Mouse (Mus musculus) mature B cell (primary cell): ENCODE data around the gene Hebp2.
"Not testable (repeated sequence)": the region's sequence is repeated elsewhere in the genome, so short reads cannot be mapped to it uniquely, and the experiment has no call there.

ENCODE experiments used
- in situ Hi-C: fragments of 300-500 bp; cut with MboI; formaldehyde crosslinking; loops from 2 replicates; pipeline ENCODE4 v1.14.3; 2019

Hebp2 gene

DNA sequence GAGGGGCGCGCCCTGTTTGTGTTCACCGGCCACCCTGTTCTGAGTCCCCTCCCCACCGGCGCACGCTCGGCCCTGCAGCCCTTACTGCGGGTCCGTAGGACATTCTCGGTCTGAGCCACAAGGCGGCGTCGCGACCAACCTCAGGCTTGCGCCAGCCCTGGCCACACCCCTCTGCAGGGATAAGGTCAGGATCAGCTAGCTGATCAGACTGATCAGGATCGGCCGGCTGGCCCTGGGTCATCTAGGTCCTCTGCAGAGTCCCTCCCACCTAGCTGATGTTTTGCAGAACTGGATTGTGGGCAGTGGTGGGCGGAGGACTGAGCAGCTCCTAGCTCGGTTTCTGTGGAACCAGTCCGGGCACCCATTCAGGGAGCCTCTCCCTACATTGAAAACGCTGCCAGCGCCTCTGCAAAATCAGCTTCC is at the start of gene Hebp2:
TSS of gene Hebp2 (minus strand) at position 264 of the 423 bp plus-strand sequence.
- in situ Hi-C loops, result no loop called here

DNA sequence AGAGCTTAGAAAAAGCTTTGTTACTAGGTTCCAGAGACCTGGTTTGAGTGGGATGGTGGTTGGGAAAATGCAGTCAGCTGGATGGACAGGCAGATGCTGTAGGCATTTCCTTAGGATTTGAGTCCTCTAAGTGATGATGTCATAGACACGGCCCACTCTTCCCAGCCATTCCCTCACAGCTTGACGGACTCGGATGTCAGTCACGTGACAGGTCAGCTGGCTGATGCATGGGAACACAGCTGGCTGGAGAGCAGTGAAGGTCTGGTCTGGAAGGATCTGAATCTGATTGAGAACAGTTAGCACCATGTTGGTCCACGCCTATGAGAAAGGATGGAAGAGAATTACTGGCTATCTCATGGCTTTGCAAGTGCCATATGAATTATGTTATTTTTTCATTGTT is 43.6 kb upstream of the Hebp2 start:
- in situ Hi-C loops, result no loop called here

DNA sequence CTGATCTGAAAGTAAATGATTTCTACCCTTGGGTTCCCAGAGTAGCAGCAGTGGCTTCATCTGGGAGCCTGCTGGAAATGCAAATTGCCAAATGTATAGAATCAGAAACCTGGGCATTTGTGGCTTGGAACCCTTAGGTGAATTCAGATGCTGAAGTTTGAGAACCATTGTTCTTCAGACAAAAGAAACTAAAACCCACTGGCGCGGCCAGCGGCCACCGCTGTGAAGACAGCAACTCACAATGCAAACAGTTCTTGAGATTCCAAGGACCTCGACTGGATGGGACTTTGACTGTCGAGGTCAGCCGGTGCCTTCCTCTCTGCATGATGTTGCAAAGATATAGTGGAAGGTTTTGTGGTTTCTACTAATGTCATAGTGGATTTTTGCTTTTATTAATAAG is 38.3 kb upstream of the Hebp2 start:
- in situ Hi-C loops, result no loop called here

DNA sequence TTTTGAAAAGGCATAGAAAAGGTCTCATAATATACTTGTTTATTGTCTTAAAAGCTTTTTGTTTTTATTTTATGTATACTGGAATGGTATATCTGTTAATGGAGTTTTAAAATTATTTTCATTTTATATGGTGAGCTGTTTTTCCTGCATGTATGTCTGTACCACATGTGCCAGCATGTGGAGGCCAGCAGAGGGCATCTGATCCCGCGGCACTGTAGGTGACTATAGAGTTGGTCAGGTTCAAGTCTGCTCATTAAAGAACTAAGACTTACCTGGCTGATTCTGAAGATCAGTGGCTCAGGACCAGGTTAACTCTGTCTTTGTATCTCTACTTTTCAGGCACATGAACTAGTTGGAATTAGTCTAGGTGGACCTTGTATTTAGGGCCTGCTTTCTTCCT is 26.7 kb upstream of the Hebp2 start:
- in situ Hi-C loops, result no loop called here

DNA sequence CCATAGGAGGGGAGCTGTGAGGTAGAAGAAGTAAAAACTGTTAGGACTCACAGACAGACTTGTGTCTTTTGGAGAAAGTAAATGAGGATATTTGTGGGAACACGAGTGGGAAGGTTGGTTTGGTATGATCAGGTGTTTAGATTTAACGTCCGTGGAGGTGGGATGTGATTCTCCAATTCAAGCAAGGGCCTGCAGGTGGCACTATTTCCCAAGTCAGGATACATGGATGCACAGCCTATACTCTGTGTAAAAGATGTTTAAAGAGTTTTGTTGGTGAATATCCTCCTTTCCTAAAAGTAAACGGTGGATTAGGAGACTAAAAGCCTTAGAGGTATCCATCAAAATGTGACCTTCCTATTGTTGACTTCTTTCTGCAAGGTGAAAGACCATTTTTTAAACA is 17.1 kb upstream of the Hebp2 start:
- in situ Hi-C loops, result no loop called here

DNA sequence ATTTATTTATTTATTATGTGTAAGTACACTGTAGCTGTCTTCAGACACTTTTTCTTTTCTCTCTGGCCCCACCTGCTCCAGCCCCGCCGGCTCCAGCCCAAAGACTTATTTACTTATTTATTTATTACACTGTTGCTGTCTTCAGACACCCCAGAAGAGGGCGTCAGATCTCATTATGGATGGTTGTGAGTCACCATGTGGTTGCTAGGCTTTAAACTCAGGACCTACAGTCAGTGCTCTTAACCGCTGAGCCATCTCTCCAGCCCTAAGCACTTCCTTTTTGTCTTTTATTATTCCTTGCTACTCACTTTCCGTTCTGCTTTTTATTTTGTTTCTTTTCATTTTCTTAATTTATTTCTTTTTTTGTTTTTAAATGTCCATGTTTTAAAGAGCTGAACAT is 15.6 kb upstream of the Hebp2 start:
- in situ Hi-C loops, result no loop called here

DNA sequence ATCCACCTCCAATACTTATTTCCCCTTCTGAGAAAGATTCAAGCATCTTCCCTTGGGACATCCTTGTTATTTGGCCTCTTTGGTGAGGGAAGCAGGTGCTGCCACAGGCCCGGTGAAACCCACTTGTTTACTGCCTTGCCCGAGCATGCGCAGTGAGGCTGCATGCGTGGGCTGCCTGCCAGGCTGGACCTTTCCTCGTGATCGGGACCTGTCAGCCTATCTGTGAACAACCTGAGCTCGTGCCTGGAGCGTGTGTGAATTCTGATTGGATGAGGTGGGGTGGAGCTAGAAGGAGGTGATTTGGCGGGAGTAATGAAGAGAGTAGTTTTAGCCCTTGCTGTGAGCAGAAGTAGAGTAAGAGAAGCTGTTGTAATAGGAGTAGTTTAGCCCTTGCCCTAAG is 13.2 kb upstream of the Hebp2 start:
- in situ Hi-C loops, result not testable (repeated sequence)

DNA sequence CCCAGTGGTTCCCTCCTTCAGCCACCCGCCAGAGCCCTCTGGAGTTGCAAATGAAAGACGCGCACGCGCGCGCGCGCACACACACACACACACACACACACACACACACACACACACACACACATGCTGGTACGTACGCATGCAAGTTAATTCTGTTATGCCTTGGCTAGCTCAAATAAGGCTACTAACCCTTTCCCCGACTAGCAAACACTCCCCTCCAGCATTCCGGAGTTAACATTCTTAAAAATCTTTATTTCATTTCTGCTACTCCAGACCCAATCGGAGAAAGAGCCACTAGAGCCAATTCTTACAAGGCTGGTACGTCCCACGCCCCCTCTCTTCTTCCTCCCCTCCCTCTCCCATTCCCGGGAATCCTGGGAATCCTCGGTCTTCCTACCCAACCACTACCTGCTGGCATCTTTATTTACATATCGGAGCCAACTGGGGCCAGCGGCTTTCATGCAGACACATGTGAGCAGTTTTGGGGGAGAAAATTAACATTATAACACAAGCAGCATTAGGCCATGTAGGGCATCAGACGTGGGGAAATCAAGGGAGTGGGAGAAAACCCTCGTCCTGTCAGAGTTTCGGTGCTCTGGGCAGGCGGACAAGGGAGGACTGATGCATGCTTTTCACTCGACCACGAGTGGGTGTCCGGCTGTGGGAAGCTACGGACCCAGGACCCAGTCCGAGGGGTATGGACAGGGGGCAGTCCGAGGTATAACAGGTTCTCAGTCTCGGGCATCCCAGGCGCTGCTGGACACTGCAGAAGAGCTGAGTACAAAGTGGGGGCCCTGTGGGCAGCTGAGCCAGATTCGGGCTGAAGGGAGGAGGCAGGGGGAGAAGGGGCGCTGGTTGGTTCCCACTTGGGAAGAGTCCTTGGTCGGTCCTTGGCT is 3.7 kb upstream of the Hebp2 start:
- in situ Hi-C loops, result no loop called here

DNA sequence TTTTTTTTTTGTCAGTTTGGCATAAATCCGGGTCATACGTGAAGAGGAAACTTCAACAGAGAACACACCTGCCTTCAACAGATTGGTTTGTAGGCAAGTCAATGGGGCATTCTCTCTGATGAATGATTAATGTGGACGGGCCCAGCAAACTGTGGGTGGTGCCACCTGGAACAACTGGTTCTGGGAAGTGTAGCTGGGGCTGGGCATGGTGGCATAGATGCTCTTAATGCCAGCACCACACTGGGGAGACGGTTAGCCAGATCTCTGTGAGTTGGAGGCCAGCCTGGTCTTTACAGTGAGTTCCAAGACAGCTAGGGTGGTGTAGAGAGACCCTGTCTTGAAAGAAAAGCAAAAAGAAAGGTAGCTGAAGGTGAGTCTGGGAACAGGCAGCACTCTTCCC is 1.5 kb upstream of the Hebp2 start:
- in situ Hi-C loops, result no loop called here

DNA sequence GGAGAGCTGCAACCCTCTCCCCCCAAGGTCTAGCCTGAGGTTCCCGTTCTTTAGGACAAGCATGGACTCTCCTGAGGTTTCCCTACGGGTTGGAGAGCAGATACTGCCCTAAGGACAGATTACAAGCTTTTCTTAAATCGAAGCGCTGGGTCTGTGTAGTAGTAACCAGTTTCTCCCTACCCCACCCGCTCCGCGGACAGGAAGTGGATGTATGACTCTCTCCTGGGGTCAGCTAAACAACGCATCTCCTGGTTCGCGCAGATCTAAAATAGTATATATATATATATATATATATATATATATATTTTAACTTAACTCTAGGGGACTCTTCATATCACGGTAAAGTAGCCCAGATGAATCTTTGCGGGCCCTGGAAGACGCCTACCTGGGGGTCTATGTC is 567 bp downstream of the Hebp2 start:
- in situ Hi-C loops, result no loop called here

DNA sequence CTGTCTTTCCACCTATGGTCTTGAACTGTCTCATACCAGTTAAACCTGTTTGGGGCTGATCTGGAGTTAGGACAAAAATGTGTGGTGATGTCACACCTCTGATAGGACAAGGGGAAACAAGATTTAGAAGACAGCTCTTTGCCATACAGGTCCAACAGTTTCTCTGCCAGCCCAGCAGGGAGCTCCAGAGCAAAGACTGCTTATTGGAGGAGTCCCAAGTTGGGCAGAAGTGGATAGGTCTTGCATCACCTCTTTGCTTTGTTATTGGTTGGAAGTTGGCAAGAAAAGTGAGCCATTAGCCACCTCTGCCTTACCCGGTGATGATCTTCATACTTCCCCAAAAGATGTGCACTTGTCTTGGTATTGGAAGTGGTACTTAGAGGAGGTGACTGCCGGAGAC is 9.0 kb downstream of the Hebp2 start:
- in situ Hi-C loops, result no loop called here

DNA sequence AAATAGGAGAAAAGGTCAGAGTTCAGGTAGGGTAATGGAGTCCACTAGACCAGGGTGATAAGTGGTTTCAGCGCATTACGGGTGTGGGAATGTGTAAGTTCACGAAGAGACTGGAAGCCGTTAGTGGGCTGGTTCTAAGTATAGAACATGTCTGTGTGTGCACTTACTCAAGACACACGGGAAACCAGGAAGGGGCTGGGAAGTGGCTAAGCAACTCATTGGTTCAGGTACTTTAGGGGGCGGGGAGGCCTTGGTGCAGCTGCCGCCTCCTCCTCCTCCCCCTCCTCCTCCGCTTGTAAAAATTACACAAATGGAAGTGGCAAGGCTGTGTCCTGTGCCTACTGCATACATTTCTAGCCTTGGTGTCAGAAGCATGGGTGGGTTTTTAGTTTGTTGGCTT is 13.6 kb downstream of the Hebp2 start:
- in situ Hi-C loops, result no loop called here

DNA sequence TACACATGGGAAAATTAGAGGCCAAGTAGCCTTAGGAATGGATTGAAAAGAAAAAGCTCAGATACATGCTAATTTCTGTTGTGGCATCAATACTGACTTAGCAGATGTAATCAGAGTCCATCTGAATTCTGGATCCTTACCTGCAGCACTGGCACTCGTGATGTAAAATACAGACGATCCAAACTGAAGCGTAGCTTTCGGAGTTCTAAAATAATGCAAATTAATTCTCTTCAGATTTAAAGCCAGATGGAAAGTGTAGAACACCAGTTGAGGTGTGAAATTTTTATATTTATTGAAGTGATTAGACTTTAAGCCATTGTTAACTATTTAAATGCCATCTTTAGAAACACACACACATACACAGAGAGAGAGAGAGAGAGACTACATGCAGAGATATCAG is 15.7 kb downstream of the Hebp2 start:
- in situ Hi-C loops, result no loop called here

DNA sequence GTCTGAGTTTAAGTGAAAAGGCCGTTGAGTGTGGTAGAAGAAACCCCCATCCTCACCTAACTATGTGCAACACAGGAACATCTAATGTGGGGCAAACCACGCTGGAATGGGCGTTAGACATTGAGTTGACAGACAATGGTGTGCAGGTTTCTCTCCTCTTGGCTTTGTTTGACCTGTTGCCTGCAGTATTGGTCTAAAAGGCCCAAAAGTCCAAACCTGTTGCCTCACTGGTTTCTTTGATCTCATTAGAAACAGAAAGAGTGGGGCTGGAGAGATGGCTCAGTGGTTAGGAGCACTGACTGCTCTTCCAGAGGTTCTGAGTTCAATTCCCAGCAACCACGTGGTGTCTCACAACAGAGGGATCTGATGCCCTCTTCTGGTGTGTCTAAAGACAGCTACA is 16.7 kb downstream of the Hebp2 start:
- in situ Hi-C loops, result no loop called here

DNA sequence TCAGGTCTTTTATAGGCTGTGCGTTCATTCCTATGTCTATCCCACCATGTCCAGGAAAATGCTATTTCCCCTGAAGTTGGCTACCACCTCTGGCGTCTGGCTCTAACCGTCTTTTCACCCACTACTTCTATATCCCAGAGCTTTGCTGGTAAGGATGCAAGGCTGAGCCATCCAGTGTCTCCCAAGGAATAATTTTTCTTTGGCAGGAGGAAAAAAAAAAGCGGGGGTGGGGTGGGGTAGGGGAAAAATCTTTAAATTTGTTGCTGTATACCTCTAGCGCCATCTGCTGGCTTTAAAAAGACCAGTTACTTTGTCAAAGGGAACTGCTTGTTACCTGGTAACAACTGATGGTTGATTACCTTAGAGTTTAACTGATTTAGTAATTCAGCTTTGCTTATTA is 17.4 kb downstream of the Hebp2 start:
- in situ Hi-C loops, result no loop called here

DNA sequence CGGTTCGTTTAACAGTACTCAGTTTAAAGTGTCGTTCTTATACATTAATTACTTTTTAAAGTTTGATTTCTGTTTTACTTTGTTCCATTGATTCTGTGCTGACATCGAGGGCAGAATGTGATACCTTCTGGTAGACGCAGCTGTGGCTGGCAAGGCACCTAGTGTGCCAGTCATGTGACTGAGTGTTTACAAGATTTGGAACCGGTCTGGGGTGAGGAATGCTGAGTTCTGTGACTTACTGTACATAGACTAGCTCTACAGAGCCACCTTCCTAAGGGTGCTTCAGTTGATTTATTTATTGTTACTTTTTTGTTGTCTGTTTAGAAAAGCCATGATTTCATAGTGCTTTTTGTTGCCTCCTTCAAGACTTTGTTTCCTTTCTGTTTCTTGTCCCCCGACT is 18.1 kb downstream of the Hebp2 start:
- in situ Hi-C loops, result no loop called here

DNA sequence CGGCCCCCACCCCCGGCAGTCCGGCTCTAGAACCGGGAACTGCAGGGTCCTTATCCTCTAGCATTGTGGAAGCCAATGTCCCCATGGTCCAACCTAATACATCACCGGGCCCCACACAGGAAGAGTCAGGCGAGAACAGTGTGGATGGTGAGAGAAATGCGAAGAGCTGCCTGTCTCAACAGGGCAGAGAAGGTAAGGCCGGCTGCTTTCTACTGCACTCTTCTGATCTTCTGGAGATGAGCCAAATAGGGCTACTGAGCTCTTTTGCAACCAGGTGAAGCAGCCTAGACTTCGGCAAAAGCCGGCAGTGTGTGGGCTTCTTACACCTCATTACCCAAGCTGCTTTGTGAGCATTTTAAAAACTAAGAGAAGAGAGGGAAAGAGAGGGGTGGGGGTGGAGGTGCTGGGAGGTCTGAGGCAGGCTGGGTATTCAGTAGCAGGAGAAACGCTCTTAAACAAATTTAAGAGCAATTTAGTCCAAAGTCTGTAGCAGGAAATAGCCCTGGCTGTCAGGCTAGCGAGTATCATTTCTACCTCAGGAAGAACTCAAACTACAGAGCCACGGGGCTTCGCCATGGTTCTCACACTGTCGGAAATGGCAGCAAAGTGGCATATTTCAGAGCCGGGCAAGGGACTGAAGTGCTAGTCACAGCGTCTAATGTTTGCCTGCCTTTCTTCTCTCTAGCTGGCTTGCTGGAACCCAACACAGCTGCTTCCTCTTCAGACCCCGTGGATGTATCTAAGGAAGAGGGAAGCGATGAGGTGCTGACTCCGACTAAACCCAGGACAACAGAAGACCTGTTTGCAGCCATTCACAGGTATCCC is 18.8 kb downstream of the Hebp2 start:
- in situ Hi-C loops, result no loop called here

DNA sequence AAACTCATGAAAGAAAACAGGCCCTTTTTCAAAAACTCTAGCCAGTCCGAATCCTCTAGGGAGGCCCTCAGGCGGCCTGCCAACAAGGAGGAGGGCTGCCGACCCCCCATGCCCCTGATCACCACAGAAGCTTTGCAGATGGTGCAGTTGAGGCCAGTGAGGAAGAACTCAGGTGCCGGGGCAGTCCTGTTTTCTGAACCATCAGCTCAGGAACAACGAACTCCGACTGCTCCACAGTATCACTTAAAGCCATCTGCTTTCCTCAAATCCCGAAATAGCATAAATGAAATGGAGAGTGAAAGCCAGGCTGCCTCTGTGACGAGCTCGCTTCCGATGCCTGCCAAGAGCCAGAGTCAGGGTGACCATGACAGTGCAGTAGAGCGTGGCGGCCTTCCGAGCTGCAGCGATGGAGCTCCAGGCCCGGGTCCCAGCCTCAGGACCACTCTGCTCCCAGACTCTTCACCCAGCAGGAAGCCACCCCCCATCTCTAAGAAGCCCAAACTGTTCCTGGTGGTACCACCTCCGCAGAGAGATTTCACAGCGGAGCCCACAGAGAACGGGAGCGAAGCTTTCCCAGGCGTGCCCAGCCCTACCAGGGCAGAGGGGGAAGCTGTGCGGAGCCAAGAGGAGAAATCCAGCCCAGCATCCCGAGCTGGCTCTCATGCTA is 19.6 kb downstream of the Hebp2 start:
- in situ Hi-C loops, result no loop called here

DNA sequence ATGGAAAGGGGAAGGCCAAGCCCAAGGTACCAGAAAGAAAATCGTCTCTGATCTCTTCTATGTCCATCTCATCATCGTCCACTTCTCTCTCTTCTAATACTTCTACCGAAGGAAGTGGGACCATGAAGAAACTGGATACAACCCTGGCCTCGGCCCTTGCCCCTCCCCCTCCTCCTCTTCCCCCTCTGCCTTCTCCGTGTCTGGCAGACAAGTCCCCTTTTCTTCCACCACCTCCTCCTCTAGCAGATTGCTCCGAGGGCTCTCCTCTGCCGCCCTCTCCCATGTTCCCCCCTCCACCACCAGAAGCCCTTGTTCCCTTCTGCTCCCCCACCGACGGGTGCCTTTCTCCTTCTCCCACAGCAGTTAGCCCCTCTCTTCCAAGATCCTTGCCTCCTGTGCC is 20.1 kb downstream of the Hebp2 start:
- in situ Hi-C loops, result no loop called here

DNA sequence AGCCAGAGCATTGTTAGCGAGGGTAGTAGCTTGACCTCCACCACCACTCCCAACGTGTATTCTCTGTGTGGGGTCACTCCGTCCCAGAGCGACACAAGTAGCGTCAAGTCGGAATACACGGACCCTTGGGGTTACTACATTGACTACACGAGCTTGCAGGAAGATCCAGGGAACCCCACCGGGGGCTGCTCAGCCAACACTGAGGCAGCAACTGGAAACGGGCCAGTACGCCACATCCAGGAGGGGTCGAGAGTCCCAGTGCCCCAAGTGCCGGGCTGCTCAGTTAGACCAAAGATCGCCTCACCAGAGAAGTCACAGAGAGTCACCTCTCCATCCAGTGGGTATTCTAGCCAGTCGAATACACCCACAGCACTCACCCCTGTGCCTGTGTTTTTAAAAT is 20.6 kb downstream of the Hebp2 start:
- in situ Hi-C loops, result no loop called here

DNA sequence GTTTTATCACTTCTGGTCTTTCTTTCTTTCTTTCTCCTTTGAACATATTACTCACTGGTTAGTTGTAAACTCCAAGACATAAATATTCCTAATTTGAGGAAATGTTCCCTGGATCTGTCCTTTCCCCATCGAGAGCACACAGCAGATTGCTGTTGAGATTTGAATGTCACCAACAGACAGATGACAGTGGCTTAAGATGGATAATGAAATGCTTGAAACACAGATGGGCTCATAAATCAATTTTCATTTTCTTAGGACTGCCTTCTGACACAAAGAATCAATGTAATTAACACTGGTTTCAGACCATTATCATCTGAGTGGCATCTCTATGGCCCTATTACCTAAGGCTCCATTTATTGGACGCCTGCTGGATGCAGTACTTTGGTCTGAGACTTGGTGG is 23.3 kb downstream of the Hebp2 start:
- in situ Hi-C loops, result no loop called here

DNA sequence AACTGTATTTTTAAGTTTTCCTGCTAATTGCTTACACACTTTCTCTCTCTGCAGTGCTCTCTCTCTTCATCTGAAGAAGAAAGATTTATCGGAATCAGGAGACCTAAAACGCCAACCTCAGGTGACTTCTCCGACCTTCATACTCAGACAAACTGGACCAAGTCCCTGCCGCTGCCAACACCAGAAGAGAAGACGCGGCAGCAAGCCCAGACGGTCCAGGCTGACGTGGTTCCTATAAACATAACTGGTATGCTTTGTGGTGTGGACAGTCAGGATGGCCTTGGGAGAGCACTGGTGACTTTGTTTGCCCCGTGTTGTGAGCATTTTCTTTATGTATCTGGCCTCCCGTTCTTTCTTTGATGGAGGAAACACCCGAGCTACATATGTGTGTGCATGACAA is 34.4 kb downstream of the Hebp2 start:
- in situ Hi-C loops, result no loop called here

DNA sequence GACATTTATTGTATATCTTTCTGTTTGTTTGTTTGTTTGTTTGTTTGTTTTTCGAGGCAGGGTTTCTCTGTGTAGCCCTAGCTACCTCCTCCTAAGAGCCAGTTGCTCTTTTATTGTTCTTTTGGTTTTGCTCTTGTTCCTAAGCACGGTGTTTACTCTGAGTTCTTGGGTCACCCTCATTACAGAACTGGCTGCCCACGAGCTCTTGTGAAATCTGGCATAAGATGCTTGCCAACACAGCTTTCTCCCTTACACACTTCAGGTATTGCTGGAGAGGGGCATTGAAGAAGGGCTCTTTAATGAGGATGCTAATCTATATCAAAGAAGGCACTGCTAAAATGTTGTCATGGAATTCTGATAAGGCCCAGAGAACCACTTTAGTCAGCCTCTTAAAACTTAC is 35.2 kb downstream of the Hebp2 start:
- in situ Hi-C loops, result no loop called here
